Mouse (Mus musculus): ENCODE results near the gene Dst. TPM values are rescaled to one million over a fixed set of nuclear protein-coding genes. Genes with fewer than 3 reads are reported as not detected.
A peak's percentile ranks its signal among the peaks of the same experiment; 100 is the strongest.

Gene Dst
- polyA plus RNA-seq, 1 experiment from 2014 or later: 63.1 TPM

DNA sequence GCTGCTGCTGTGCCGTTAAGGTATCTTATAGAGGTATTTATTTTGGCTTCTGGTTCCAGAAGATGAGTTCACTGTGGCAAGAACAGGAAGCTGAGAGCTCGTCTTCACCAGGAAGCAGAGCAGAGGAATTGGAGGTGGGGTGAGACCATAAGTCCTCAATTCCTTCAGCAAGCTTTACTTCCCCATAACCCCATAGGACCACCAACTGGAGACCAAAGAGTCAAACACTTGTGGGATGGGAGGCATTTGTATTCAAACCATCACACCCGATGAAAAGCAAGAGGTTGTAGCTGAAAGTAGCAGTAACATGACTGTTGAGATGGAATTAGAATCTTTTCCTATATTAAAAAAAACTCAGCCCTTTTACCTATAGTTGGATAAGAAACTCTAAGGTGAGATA is 132.0 kb downstream of the Dst start:
- Histone ChIP-seq H3K27me3 (ENCODE audit: control insufficient read depth, insufficient read depth, low read length) (no peaks in the 10 kb centered on the region), H3K36me3 (replicated peaks; ENCODE audit: control insufficient read depth, insufficient read depth) (no peaks in the 10 kb centered on the region), H3K4me2 (replicated peaks) (no peak overlapping the region), H3K4me1 (replicated peaks; ENCODE audit: control insufficient read depth, insufficient read depth, low read length) (0 out of 2 replicates have a peak, but pooled peaks cover 6% of the 10 kb centered on the region), H3K9me3 (ENCODE audit: control insufficient read depth, low read length) (no peaks in the 10 kb centered on the region), H3K27ac (no peak overlapping the region), H3K4me3 (replicated peaks; ENCODE audit: low read length) (no peak overlapping the region), H3K9ac (no peak overlapping the region)
- 77% methylated on average over 3 of the region's 3 CpGs for WGBS
- ATAC-seq (ENCODE audit: low FRiP score) (no peak), DNase-seq (ENCODE audit: low spot score) (no peak)

DNA sequence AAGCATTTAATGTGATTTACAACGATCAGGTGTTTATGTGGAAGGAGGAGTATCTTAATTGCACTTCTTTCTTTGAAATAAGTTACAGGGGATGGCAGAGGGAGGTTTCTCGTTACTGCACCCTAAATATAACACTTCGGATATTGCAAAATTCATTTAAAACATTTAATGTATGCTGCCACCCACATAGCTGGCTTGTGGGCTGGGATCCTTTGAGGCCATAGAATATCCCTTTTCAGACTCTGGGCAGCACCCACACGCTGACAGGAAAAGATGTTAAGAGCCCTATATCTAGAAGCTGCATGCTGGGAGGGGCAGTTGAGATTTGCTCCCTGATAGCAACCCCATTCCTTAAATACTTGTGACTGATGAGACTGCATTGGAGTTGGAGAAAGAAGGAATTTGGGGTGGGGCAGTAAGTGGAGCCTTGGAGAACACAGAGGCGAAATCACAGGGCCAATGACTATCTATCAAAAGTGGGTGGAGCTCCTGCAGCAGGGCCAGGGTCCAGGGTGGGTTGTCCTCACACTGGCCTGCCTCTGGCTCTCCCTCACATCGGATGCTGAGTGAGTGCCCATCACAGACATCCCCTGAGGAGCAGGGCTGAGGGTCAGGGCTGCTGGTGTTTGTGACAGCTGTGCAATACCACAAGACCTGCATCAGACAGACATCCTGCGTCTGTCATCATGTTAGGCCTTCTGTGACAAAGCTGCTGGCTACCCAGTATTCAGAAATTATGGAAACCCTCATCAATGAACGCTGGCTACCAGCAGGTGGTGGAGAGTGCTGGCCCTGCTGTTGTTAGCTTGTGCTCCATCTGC is 133.1 kb downstream of the Dst start:
- 51% methylated on average over 8 of the region's 8 CpGs for WGBS
- Histone ChIP-seq H3K27ac (no peak overlapping the region), H3K36me3 (replicated peaks; ENCODE audit: control insufficient read depth, insufficient read depth) (no peaks in the 10 kb centered on the region)

DNA sequence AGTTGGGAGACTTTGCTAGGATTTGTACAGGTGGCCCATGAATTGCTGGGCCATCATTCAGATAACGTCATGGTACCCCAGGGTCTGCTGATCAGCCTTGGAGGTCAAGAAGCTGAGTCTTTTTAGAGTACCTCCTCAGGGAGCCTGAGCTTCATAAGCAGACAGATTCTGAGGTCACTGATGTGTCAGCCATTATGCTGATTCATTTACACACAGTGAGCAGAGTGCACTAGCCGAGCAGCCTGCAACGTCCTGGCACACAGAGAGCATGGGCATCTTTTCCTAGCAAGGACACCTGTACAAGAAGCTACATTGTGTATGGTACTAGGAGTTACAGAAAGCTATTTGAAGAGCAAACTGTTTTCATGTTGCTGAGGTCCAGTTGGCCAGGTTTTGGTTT is 134.3 kb downstream of the Dst start:
- ATAC-seq (ENCODE audit: low FRiP score): no peak
- Histone ChIP-seq H3K4me2 (replicated peaks) (no peak overlapping the region), H3K4me3 (replicated peaks; ENCODE audit: low read length) (no peak overlapping the region), H3K36me3 (replicated peaks; ENCODE audit: control insufficient read depth, insufficient read depth) (no peaks in the 10 kb centered on the region), H3K27me3 (ENCODE audit: control insufficient read depth, insufficient read depth, low read length) (no peaks in the 10 kb centered on the region), H3K9me3 (ENCODE audit: control insufficient read depth, low read length) (no peaks in the 10 kb centered on the region), H3K27ac (no peak overlapping the region), H3K4me1 (replicated peaks; ENCODE audit: control insufficient read depth, insufficient read depth, low read length) (0 out of 2 replicates have a peak, but pooled peaks cover 6% of the 10 kb centered on the region), H3K9ac (no peak overlapping the region)
- no peak for DNase-seq (ENCODE audit: low spot score)
- 32% methylated on average over 3 of the region's 3 CpGs for WGBS

More for the DNA sequence above, 133.1 kb downstream of the Dst start:
- Histone ChIP-seq H3K4me2 (replicated peaks) (no peak overlapping the region), H3K4me1 (replicated peaks; ENCODE audit: control insufficient read depth, insufficient read depth, low read length) (0 out of 2 replicates have a peak, but pooled peaks cover 6% of the 10 kb centered on the region), H3K9ac (no peak overlapping the region), H3K27me3 (ENCODE audit: control insufficient read depth, insufficient read depth, low read length) (no peaks in the 10 kb centered on the region), H3K4me3 (replicated peaks; ENCODE audit: low read length) (no peak overlapping the region), H3K9me3 (ENCODE audit: control insufficient read depth, low read length) (no peaks in the 10 kb centered on the region)
- DNase-seq (ENCODE audit: low spot score): no peak
- 0 out of 2 replicates have a peak, but pooled peaks have one; percentile 24 for ATAC-seq (ENCODE audit: low FRiP score)

DNA sequence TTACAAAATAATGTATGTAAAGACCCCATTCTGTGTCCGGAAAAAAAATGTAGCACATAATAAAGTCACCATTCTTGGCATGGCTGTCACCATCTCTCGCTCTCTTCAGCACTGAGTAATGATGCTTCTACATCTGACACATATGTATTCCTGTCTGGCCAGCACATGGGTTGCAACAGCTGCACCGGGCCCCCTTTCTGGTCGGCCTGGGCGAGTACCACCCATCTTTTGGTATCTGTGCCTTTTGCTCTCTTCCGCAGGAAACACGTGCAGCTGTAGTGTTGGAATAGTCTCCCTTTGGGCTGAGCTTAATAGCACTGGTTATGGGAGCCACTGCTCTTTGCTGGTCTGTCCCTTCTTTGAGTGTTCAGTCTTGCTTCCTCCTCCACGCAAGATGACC is 135.3 kb downstream of the Dst start:
- DNase-seq (ENCODE audit: low spot score) (no peak), ATAC-seq (ENCODE audit: low FRiP score) (no peak)
- Histone ChIP-seq H3K9ac (no peak overlapping the region), H3K4me2 (replicated peaks) (no peak overlapping the region), H3K36me3 (replicated peaks; ENCODE audit: control insufficient read depth, insufficient read depth) (no peaks in the 10 kb centered on the region), H3K9me3 (ENCODE audit: control insufficient read depth, low read length) (no peaks in the 10 kb centered on the region), H3K27me3 (ENCODE audit: control insufficient read depth, insufficient read depth, low read length) (no peaks in the 10 kb centered on the region), H3K4me1 (replicated peaks; ENCODE audit: control insufficient read depth, insufficient read depth, low read length) (0 out of 2 replicates have a peak, but pooled peaks cover 9% of the 10 kb centered on the region), H3K4me3 (replicated peaks; ENCODE audit: low read length) (no peak overlapping the region), H3K27ac (no peak overlapping the region)
- 83% methylated on average over 8 of the region's 8 CpGs for WGBS

DNA sequence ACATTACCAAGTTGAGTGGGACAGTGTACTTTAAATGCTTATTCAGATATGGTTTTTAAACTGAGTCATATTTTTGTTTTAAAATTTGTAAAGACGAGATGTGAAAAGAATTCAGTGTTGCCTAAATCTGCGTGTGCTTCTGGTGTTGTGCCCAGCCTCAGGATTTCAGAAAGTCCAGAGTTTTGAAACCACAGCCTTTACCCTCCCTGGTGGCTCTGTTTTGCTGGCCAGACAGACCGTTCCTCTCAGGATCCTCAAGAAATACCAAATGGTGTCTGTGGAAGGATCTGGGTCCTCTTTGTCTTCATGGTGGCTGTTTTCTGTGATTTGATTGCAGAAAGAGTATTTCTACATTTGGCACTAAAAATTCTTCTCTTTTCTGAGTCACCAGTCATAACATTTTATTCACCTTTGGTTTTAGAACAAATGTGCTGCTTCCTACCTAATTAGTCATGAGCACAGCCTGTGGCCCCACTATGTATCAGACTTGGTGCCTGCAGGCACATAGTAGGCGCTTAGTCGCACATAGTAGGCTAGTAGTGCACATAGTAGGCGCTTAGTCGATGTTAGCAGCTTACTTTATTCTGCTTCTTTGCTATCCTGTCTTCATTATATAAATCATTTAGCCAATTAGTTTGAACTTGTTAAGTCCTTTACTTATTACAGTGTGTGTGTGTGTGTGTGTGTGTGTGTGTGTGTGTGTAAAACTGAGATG is 136.0 kb downstream of the Dst start:
- no peak overlapping the region for H3K4me3 ChIP-seq (replicated peaks; ENCODE audit: low read length)
- no peak overlapping the region for H3K9ac ChIP-seq
- H3K36me3 ChIP-seq (replicated peaks; ENCODE audit: control insufficient read depth, insufficient read depth): no peaks in the 10 kb centered on the region
- ATAC-seq (ENCODE audit: low FRiP score) (no peak), DNase-seq (ENCODE audit: low spot score) (no peak)
- WGBS: 90% methylated on average over 7 of the region's 7 CpGs
- H3K4me2 ChIP-seq (replicated peaks): no peak overlapping the region
- no peaks in the 10 kb centered on the region for H3K9me3 ChIP-seq (ENCODE audit: control insufficient read depth, low read length)
- no peak overlapping the region for H3K27ac ChIP-seq
- H3K4me1 ChIP-seq (replicated peaks; ENCODE audit: control insufficient read depth, insufficient read depth, low read length): 0 out of 2 replicates have a peak, but pooled peaks cover 13% of the 10 kb centered on the region
- H3K27me3 ChIP-seq (ENCODE audit: control insufficient read depth, insufficient read depth, low read length): no peaks in the 10 kb centered on the region

DNA sequence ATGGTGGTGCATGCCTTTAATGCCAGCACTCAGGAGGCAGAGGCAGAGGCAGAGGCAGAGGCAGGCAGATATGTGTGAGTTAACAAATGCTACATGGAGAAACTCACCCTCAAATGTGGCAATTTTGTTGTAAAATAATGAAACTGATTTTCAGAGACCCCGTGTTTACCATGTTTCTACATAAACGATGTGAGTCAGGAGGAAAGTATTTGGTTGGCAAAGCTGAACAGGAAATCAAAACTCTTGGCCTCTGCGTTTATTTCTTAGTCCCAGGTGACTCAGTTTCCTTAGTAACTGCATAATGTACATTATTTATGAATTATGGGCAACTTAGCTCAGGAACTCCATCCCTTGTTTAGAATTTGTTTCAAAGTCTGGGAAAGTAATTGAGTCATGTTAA is 136.7 kb downstream of the Dst start:
- Histone ChIP-seq H3K36me3 (replicated peaks; ENCODE audit: control insufficient read depth, insufficient read depth) (no peaks in the 10 kb centered on the region), H3K4me2 (replicated peaks) (no peak overlapping the region), H3K9me3 (ENCODE audit: control insufficient read depth, low read length) (no peaks in the 10 kb centered on the region), H3K27ac (no peak overlapping the region), H3K9ac (no peak overlapping the region), H3K4me1 (replicated peaks; ENCODE audit: control insufficient read depth, insufficient read depth, low read length) (0 out of 2 replicates have a peak, but pooled peaks cover 13% of the 10 kb centered on the region), H3K4me3 (replicated peaks; ENCODE audit: low read length) (no peak overlapping the region), H3K27me3 (ENCODE audit: control insufficient read depth, insufficient read depth, low read length) (no peaks in the 10 kb centered on the region)
- whole genome bisulfite sequencing: 73% methylated on average over 3 of the region's 3 CpGs
- ATAC-seq (ENCODE audit: low FRiP score) (no peak), DNase-seq (ENCODE audit: low spot score) (no peak)

DNA sequence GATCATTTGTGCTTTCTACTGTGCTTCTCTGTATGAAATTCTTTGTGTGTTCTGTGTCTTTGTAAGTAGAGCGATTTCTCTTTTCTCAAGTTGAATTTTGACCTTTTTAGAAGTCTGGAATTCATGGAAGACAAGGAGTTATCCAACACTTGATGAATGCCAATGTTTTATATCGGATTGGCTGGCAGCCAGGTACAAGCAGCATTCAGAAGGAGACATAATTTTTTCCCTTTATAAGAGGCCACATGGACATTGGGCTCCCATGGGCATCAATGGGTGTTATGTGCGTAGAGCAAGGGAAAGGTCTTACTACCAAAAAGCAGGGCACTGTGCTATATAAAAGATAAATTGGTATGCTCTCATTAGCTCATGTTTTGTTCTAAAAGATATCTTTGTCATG is 139.3 kb downstream of the Dst start:
- no peaks in the 10 kb centered on the region for H3K36me3 ChIP-seq (replicated peaks; ENCODE audit: control insufficient read depth, insufficient read depth)
- ATAC-seq (ENCODE audit: low FRiP score) (no peak), DNase-seq (ENCODE audit: low spot score) (no peak)
- no peak overlapping the region for H3K4me3 ChIP-seq (replicated peaks; ENCODE audit: low read length)
- no peak overlapping the region for H3K9ac ChIP-seq
- H3K9me3 ChIP-seq (ENCODE audit: control insufficient read depth, low read length): no peaks in the 10 kb centered on the region
- 73% methylated on average over 3 of the region's 3 CpGs for WGBS
- H3K4me1 ChIP-seq (replicated peaks; ENCODE audit: control insufficient read depth, insufficient read depth, low read length): 0 out of 2 replicates have a peak, but pooled peaks cover 11% of the 10 kb centered on the region
- no peak overlapping the region for H3K4me2 ChIP-seq (replicated peaks)
- H3K27ac ChIP-seq: no peak overlapping the region
- H3K27me3 ChIP-seq (ENCODE audit: control insufficient read depth, insufficient read depth, low read length): no peaks in the 10 kb centered on the region

DNA sequence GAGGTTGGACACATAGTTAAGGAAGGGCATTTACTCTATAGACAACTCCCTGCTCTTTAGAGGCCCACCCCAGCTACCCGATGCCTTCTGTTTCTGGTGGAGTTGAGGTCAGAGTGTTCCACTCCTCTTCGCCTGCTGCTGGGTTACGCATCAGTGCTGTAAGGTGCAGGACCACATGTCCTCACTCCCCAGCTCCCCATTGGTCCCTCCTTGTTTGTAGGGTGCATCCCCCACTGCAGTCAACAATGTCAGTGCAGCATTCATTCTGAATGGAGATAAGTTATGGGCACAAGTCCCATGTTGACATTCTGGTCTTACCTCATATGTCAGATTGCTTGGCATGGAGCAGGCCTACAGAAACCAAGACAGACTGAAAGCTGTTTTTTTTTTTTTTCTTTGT is 143.2 kb downstream of the Dst start:
- no peak for ATAC-seq (ENCODE audit: low FRiP score)
- H3K36me3 ChIP-seq (replicated peaks; ENCODE audit: control insufficient read depth, insufficient read depth): no peaks in the 10 kb centered on the region
- DNase-seq (ENCODE audit: low spot score): no peak
- H3K9ac ChIP-seq: no peak overlapping the region
- WGBS: 80% methylated on average over 3 of the region's 3 CpGs
- H3K27ac ChIP-seq: no peak overlapping the region
- no peaks in the 10 kb centered on the region for H3K27me3 ChIP-seq (ENCODE audit: control insufficient read depth, insufficient read depth, low read length)
- H3K9me3 ChIP-seq (ENCODE audit: control insufficient read depth, low read length): no peaks in the 10 kb centered on the region
- H3K4me3 ChIP-seq (replicated peaks; ENCODE audit: low read length): no peak overlapping the region
- no peak overlapping the region for H3K4me2 ChIP-seq (replicated peaks)
- H3K4me1 ChIP-seq (replicated peaks; ENCODE audit: control insufficient read depth, insufficient read depth, low read length): 0 out of 2 replicates have a peak, but pooled peaks cover 11% of the 10 kb centered on the region

DNA sequence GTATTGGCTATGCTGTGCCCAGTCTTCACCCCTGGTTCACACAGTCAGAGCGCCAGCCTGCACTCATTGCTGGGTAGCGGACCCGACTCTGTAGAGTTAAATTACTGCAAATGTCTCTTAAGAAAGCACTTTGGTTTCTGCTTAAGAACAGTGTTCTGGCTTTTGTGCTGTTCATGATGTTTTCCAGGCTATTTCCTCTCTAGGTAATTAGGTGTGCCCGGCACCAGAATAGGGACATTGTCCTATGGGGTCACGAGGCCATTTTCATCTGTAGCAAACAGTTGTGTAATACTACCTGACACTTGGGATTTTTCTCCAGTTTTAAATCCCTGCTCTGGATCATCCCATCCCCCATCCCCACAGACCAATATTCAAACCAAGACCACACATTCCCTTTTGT is 144.4 kb downstream of the Dst start:
- Histone ChIP-seq H3K4me1 (replicated peaks; ENCODE audit: control insufficient read depth, insufficient read depth, low read length) (0 out of 2 replicates have a peak, but pooled peaks cover 11% of the 10 kb centered on the region), H3K27ac (no peak overlapping the region), H3K27me3 (ENCODE audit: control insufficient read depth, insufficient read depth, low read length) (no peaks in the 10 kb centered on the region), H3K9ac (no peak overlapping the region), H3K9me3 (ENCODE audit: control insufficient read depth, low read length) (no peaks in the 10 kb centered on the region), H3K4me2 (replicated peaks) (no peak overlapping the region), H3K36me3 (replicated peaks; ENCODE audit: control insufficient read depth, insufficient read depth) (no peaks in the 10 kb centered on the region), H3K4me3 (replicated peaks; ENCODE audit: low read length) (no peak overlapping the region)
- DNase-seq (ENCODE audit: low spot score): no peak
- no peak for ATAC-seq (ENCODE audit: low FRiP score)
- WGBS: 72% methylated on average over 5 of the region's 5 CpGs
